Mouse (Mus musculus) kidney, embryonic 14.5 days (tissue): ENCODE data around the gene Cryzl2. TPM values are rescaled to one million over a fixed set of nuclear protein-coding genes. Genes with fewer than 3 reads are reported as not detected.

ENCODE experiments used
- ATAC-seq: fragments of 200-750 bp; cut with Nextera tagmentation; 2 replicates; pipeline ENCODE4 v1.8.0; 2017; ENCODE audit warnings: moderate number of reproducible peaks, mild to moderate bottlenecking, moderate TSS enrichment, moderate library complexity; ENCODE audit not compliant: low FRiP score, low TSS enrichment
- H3K27ac ChIP-seq: fragments of 300-500 bp; sonication (generic); 2 replicates; pipeline ENCODE4 v1.5.1; 2014; ENCODE audit warnings: low read depth, mild to moderate bottlenecking, low read length, moderate library complexity, mixed read lengths
- H3K27me3 ChIP-seq: fragments of 300-500 bp; sonication (generic); 2 replicates; pipeline ENCODE4 v1.6.1; 2014; ENCODE audit warnings: mild to moderate bottlenecking, low read length; ENCODE audit not compliant: control insufficient read depth, insufficient read depth
- H3K36me3 ChIP-seq: fragments of 300-500 bp; sonication (generic); 2 replicates; pipeline ENCODE4 v1.6.1; 2014; ENCODE audit warnings: low read length, mixed read lengths; ENCODE audit not compliant: control insufficient read depth, insufficient read depth
- H3K4me1 ChIP-seq: fragments of 300-500 bp; sonication (generic); 2 replicates; pipeline ENCODE4 v1.6.1; 2014; ENCODE audit warnings: low read length, mixed read lengths; ENCODE audit not compliant: control insufficient read depth, insufficient read depth
- H3K4me2 ChIP-seq: fragments of 300-500 bp; sonication (generic); replicated peaks from 2 replicates; pipeline ENCODE4 v1.6.1; 2014; ENCODE audit warnings: low read depth, mild to moderate bottlenecking, low read length
- H3K4me3 ChIP-seq: fragments of 300-500 bp; sonication (generic); 2 replicates; pipeline ENCODE4 v1.5.1; 2014; ENCODE audit warnings: mild to moderate bottlenecking, low read length
- H3K9ac ChIP-seq: fragments of 300-500 bp; sonication (generic); 2 replicates; pipeline ENCODE4 v1.6.1; 2014; ENCODE audit warnings: low read depth, mild to moderate bottlenecking, low read length, moderate library complexity
- H3K9me3 ChIP-seq: fragments of 300-500 bp; sonication (generic); 2 replicates; pipeline ENCODE4 v1.6.1; 2016; ENCODE audit warnings: low read length; ENCODE audit not compliant: control insufficient read depth
- WGBS: fragments of 180-500 bp; shearing (Covaris S2); extraction: QIAGEN DNeasy Blood & Tissue Kit; methylation state at CpG from one replicate; pipeline ENCODE4 v1.1.7; 2014; 5-methylcytosine and 5-hydroxymethylcytosine counted together
- polyA plus RNA-seq: library from polyadenylated mRNA; unstranded; fragments of >200 nt; fragmentation: Nextera tagmentation; extraction: Ambion mirVana; gene quantifications from 2 replicates; pipeline ENCODE4 v1.2.1, GENCODE M21; 2014

The Cryzl2 gene
- polyA plus RNA-seq, 1 experiment from 2014 or later, result 17.7 TPM

DNA sequence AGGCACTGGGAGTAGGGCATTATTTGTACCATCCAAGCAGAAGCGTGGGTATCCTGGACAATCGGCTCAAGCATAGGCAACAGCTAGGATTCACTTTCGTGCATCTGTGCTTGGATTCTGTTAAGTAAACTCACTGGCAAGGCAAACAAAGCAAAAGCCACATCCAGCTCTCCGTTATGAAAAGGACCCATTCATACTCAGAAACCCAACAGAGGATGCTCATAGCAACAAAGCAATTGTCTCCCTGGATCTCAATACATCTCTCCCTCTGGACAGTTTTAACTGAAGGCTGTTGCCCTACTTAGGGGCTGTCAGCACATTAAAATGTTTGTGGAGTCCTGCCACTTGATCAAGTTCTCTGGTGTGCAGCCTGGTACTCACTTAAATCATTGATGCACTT lies 11.2 kb upstream of the Cryzl2 start:
- Histone ChIP-seq H3K9ac (no peak overlapping the region), H3K36me3 (no peaks in the 10 kb centered on the region), H3K27ac (no peak overlapping the region), H3K27me3 (no peaks in the 10 kb centered on the region), H3K4me2 (no peak overlapping the region), H3K4me3 (no peak overlapping the region), H3K4me1 (peaks cover 8% of the 10 kb centered on the region; the same call in 1 of the 2 replicates), H3K9me3 (no peaks in the 10 kb centered on the region)
- ATAC-seq, result no peak
- WGBS, result 77% methylated on average over 4 of the region's 4 CpGs

- Histone ChIP-seq H3K4me3 (no peak overlapping the region), H3K27me3 (no peaks in the 10 kb centered on the region), H3K36me3 (no peaks in the 10 kb centered on the region), H3K4me2 (no peak overlapping the region), H3K27ac (peak overlapping the region; percentile 42; the same call in 1 of the 2 replicates), H3K9me3 (no peaks in the 10 kb centered on the region), H3K4me1 (peaks cover 8% of the 10 kb centered on the region; the same call in 1 of the 2 replicates), H3K9ac (no peak overlapping the region)
- ATAC-seq, result no peak
- WGBS, result 34% methylated on average over 7 of the region's 7 CpGs
Measured at GRCm38 (mm10) chr1:157448164-157448804, 10.1 kb upstream of the Cryzl2 start.

GRCm38 (mm10) chr1:157448805-157449188 lies 9.6 kb upstream of the Cryzl2 start:
- H3K4me2 ChIP-seq, result no peak overlapping the region
- no peaks in the 10 kb centered on the region for H3K9me3 ChIP-seq
- H3K4me1 ChIP-seq, result peaks cover 6% of the 10 kb centered on the region; the same call in 1 of the 2 replicates
- H3K36me3 ChIP-seq, result no peaks in the 10 kb centered on the region
- H3K27ac ChIP-seq, result peak overlapping the region; percentile 42; the same call in 1 of the 2 replicates
- H3K27me3 ChIP-seq, result no peaks in the 10 kb centered on the region
- H3K9ac ChIP-seq, result no peak overlapping the region
- H3K4me3 ChIP-seq, result no peak overlapping the region
- WGBS, result 64% methylated on average over 5 of the region's 5 CpGs
- ATAC-seq, result no peak

DNA sequence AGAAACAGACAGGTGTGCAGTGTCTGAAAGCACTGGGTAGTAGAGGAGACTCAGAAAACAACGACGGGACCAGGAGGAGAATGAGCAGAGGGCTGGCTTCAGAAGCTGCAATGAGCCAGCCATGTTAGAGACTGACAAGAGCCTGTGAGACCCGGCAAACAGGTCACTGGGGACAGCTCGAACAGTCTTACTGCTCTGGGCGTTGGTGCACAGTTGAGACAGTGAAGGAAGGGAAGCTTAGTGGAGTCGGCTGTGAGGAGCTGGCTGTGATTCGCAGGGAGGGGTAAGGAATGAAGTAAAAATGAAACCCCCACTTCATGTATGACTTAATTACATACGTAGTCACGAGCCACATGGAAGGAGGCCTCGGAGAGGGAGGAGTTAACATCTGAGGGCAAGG lies 8.8 kb upstream of the Cryzl2 start:
- H3K4me2 ChIP-seq, result peak overlapping the region; percentile 49
- peak overlapping the region; percentile 13 for H3K4me3 ChIP-seq
- 0 out of 2 replicates have a peak, but pooled peaks have one; percentile 5 for ATAC-seq
- H3K9ac ChIP-seq, result 0 out of 2 replicates have a peak overlapping the region, but pooled peaks have one; percentile 19
- H3K9me3 ChIP-seq, result no peaks in the 10 kb centered on the region
- H3K27ac ChIP-seq, result peak overlapping the region; percentile 65; the same call in 1 of the 2 replicates
- H3K4me1 ChIP-seq, result peaks cover 6% of the 10 kb centered on the region; the same call in 1 of the 2 replicates
- 9% methylated on average over 10 of the region's 10 CpGs for WGBS
- H3K27me3 ChIP-seq, result no peaks in the 10 kb centered on the region
- no peaks in the 10 kb centered on the region for H3K36me3 ChIP-seq

GRCm38 (mm10) chr1:157449981-157450636 lies 8.3 kb upstream of the Cryzl2 start:
- WGBS, result 6% methylated on average over 21 of the region's 21 CpGs
- Histone ChIP-seq H3K36me3 (no peaks in the 10 kb centered on the region), H3K27ac (peak overlapping the region; percentile 65; the same call in 1 of the 2 replicates), H3K4me1 (peaks cover 6% of the 10 kb centered on the region; the same call in 1 of the 2 replicates), H3K9me3 (no peaks in the 10 kb centered on the region), H3K9ac (0 out of 2 replicates have a peak overlapping the region, but pooled peaks have one; percentile 19), H3K4me2 (peak overlapping the region; percentile 49), H3K27me3 (no peaks in the 10 kb centered on the region), H3K4me3 (peak overlapping the region; percentile 13)
- peak; percentile 72 for ATAC-seq

DNA sequence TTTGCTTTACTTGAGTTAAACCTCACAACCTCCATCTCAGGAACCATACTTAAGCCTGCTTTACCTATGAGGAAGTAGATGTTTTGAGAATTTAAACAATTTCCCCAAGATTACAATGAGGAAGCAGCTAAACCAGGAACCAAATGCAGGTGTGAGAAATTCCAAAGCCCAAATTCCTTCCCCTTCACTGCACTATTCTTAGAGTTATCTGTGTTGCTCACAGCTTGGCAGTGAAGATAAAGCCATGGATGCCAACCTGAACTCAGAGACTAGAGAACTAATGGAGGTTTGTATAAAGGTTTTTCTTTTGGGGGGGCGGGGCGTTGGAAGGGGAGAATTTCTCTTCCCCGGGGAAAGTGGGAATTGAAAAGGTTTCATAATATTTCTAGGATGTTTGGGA lies 6.1 kb upstream of the Cryzl2 start:
- Histone ChIP-seq H3K4me2 (no peak overlapping the region), H3K27me3 (no peaks in the 10 kb centered on the region), H3K9me3 (no peaks in the 10 kb centered on the region), H3K4me1 (peaks cover 6% of the 10 kb centered on the region; the same call in 1 of the 2 replicates), H3K4me3 (no peak overlapping the region), H3K36me3 (no peaks in the 10 kb centered on the region), H3K27ac (no peak overlapping the region), H3K9ac (no peak overlapping the region)
- ATAC-seq, result no peak
- WGBS, result 86% methylated on average over 3 of the region's 3 CpGs

DNA sequence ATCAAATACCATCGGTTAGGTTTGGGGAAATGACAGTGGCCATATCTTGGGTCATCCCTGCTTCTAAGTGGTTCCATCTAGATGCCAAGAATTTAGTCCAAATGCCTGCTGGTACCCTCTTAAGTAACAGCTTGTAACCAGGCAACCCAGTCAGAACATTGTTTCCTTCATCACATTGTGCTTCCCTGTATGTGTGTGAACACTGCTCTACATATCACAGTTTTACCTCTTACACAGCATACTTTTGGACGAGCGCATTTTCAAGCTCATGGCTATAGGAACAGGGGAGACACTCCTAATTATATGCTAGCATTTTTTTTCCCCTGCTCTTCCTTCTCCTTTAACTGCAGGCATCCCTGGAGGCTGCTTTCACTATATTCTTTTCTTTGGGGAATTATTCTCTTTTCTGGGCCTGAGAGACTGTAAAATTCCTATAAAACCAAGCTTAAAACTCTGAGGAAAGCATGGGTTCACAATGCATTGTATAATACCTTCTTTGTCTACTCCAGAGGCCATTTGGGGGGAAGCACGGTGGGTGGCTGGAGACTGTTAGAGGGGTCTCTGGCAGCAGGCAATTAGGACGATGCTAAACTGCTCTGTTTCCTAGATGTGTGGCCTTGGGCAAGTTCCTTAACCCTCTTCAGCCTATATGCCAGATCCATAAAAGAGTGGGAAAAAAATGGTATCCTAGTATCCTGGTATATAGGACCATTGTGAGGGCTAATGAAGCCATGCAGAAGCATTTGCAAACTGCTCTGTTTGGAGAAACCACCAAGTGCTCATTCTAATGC lies 5.4 kb upstream of the Cryzl2 start:
- no peak for ATAC-seq
- peaks cover 5% of the 10 kb centered on the region; the same call in 1 of the 2 replicates for H3K4me1 ChIP-seq
- no peaks in the 10 kb centered on the region for H3K9me3 ChIP-seq
- H3K9ac ChIP-seq, result no peak overlapping the region
- no peaks in the 10 kb centered on the region for H3K27me3 ChIP-seq
- 74% methylated on average over 5 of the region's 5 CpGs for WGBS
- no peaks in the 10 kb centered on the region for H3K36me3 ChIP-seq
- H3K4me2 ChIP-seq, result no peak overlapping the region
- no peak overlapping the region for H3K4me3 ChIP-seq
- H3K27ac ChIP-seq, result no peak overlapping the region

- 83% methylated on average over 6 of the region's 6 CpGs for WGBS
- no peaks in the 10 kb centered on the region for H3K36me3 ChIP-seq
- no peak overlapping the region for H3K4me3 ChIP-seq
- no peak for ATAC-seq
- H3K27me3 ChIP-seq, result no peaks in the 10 kb centered on the region
- H3K9ac ChIP-seq, result no peak overlapping the region
- no peak overlapping the region for H3K27ac ChIP-seq
- no peaks in the 10 kb centered on the region; the same call in 1 of the 2 replicates for H3K4me1 ChIP-seq
- H3K9me3 ChIP-seq, result no peaks in the 10 kb centered on the region
- H3K4me2 ChIP-seq, result no peak overlapping the region
Measured at GRCm38 (mm10) chr1:157454876-157455275, 3.5 kb upstream of the Cryzl2 start.
